Mouse (Mus musculus) bone marrow, adult 2 months (tissue): ENCODE measurements around the gene Gm11595.

Experiments used
- CTCF ChIP-seq: fragments of 200-500 bp; IDR thresholded peaks from 2 replicates; pipeline ENCODE4 v1.5.1; 2011; ENCODE audit warnings: low read length, control low read depth; ENCODE audit not compliant: control insufficient read depth, insufficient read depth
- POLR2A ChIP-seq: fragments of 200-500 bp; IDR thresholded peaks from 2 replicates; pipeline ENCODE4 v1.6.1; 2011; ENCODE audit warnings: low read depth, mild to moderate bottlenecking, control low read depth, low read length, borderline replicate concordance; ENCODE audit not compliant: control insufficient read depth

DNA sequence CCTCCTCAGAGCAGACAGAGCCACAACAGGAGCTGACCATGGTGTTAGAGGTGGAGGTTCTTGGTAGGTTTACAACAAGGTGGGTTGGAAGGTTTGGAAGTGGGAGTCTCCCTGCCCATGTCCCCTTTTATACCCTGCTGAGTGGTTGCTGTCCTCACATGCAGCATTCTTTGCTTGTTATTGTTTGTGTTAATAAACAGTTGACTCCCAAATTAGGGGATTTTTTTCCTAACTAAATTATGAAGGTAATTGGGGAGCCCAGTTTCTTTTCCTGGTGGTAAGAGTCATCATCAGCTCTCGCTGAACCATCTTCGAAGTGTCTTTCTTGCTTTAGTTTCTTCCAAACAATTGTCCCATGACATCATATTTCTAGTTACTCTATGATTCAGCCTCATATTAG is 7.9 kb upstream of the Gm11595 start, which contains the start of gene Krtap4-8:
- TF ChIP-seq CTCF (no peak), POLR2A (no peak)
